ENCODE assay signal across 14 mouse cellular contexts in genomic region chr1:153345002-153345401, GRCm38 (mm10).
"Had no signal": no experiment of that assay in that cellular context is flagged by ENCODE, and none has a peak within 500 bp of the region (broad histone marks: within the 10 kb centered on the region; RNA-seq: fewer than 3 reads in every experiment).

No protein-coding gene starts in this region.

- H3K4me3 ChIP-seq: layer of hippocampus, adult 2 months; liver, embryonic 13.5 days; midbrain, embryonic 12.5 days had no signal

- DNase-seq: layer of hippocampus, adult 9-11 months; liver, embryonic 13.5 days; lung, adult 2 months; lung, postnatal 14 days; lung, postnatal 4 days; right cerebral cortex, adult 18-20 months; right cerebral cortex, postnatal 14 days; right cerebral cortex, postnatal 4 days; thymus, adult 18-20 months; thymus, postnatal 36 days had no signal

- H3K27me3 ChIP-seq: liver, embryonic 13.5 days; midbrain, embryonic 12.5 days; midbrain, embryonic 15.5 days had no signal

- H3K27ac ChIP-seq: layer of hippocampus, adult 2 months; liver, embryonic 13.5 days; midbrain, embryonic 12.5 days; midbrain, embryonic 15.5 days; stomach, postnatal 0 days had no signal

- H3K9me3 ChIP-seq: liver, embryonic 13.5 days; midbrain, embryonic 12.5 days; midbrain, embryonic 15.5 days had no signal

- H3K4me1 ChIP-seq: liver, embryonic 13.5 days; midbrain, embryonic 12.5 days; midbrain, embryonic 15.5 days had no signal

- H3K36me3 ChIP-seq: liver, embryonic 13.5 days; midbrain, embryonic 12.5 days; midbrain, embryonic 15.5 days had no signal
